Mouse (Mus musculus) left cerebral cortex, postnatal 14 days (tissue): ENCODE results near the gene Acot8. TPM values are rescaled to one million over a fixed set of nuclear protein-coding genes. Genes with fewer than 3 reads are reported as not detected.
A peak's percentile ranks its signal among the peaks of the same experiment; 100 is the strongest.

Experiments used
- DNase-seq, 2 experiments: peaks; one replicate each; pipeline ENCODE4 v3.0.0; 2021 to 2022; ENCODE audit warnings: low spot score in 2 of 2, mixed read lengths in 1 of 2
- intact Hi-C: fragments of 180-260 bp; cut with DNase I; formaldehyde crosslinking; loops from one replicate; pipeline ENCODE4 v1.15.1; 2025
- total RNA-seq, 2 experiments: library from RNA; stranded (reverse); gene quantifications; 2 replicates each; pipeline ENCODE4 v1.2.3; 2021

Acot8 gene
- total RNA-seq, 2 experiments from 2014 or later, result 25.8 to 27.7 TPM

GRCm38 (mm10) chr2:164765841-164766240 is 38.8 kb downstream of the Acot8 start:
- peak; percentile 51 to 81 for DNase-seq
- intact Hi-C loops, result no loop called here

DNA sequence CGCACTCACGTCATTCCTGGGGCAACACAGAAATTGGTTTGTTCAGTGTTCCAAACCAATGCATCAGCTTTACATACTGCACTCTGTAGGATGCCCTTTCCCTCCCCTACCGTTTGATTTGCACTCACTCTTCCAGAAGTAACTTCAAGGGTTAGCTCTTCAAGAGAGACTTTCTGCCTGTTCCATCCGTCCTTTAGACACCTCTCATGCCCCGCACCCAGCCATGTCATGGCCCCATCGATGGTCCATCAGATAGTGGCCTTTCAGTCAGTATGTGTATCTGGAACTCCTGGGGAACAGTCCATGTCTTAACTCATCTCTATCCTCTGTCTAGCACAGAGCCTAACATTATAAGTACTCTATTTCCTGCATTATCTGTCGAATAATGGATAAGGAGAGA is 42.1 kb downstream of the Acot8 start:
- DNase-seq, result no peak
- intact Hi-C loops, result no loop called here

DNA sequence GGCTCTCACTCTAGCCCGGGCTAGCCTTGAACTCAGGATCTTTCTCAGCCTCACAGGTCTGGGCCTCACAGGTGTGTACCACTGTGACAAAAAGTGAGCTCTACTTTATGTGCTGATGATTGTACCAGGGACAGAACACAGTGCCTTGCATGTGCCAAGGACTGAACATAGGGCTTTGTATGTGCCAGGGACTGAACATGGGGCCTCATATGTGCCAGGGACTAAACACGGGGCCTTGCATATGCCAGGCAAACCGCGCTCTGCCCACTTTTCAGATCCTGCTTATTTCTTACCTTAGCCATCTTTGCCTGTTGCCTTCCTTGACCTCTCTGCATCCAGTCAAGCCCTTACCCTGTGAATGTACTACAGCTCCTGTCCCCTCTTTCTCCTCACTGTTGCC is 42.7 kb downstream of the Acot8 start:
- intact Hi-C loops, result no loop called here
- no peak for DNase-seq

DNA sequence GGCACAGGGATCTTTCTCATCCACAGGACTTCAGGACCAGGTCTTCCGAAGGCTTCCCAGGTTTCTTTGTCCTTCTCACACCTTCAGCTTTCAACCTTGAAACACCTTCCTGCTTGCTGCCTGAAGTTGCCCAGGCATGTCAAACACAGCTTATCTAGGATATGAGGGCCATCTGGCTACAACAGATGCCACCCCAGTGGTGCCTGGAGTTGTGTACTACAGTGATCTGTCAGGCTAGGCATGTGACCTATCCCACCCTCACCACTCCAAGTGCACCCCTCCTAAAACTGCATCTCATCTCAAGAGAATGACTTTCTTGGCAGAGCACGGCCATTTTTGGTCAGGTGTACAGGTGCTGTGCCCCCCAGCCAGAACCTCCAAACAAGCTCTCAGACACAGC is 43.2 kb downstream of the Acot8 start:
- DNase-seq, result no peak
- intact Hi-C loops, result no loop called here

DNA sequence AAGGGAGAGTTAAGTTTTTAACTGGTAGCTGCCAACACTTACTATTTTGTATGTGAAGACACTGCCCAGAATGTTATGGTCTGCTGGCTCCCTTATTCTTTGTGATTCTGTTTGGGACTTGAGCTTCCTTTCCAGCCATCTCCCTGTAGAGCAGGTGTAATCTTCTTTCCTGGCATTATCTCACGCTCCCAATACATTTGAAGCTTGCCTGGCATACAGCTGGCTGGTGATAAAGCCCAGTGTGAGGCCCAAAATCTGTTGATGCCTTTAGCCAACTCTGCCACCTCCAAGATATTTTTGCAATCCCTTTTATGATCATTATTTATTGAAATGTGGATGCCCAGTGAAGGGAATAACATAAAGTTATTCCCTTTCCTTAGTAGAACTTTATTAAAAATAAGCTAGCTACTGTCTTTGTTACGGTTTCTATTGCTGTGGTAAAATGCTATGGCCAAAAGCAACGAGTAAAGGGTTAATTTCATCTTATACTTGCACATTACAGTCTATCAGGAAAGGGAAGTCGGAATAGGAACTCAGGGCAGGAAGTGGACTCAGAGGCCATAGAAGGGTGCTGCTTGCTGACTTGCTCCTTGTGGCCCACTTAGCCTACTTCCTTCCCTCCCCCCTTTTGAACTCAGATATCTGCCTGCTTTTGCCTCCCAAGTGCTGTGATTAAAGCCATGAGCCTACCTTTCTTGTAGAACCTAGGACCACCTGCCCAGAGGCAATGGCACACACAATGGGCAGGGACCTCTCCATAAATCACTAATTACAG is 44.4 kb downstream of the Acot8 start:
- DNase-seq, result no peak
- intact Hi-C loops, result no loop called here

GRCm38 (mm10) chr2:164758692-164759091 is 46.0 kb downstream of the Acot8 start:
- intact Hi-C loops, result no loop called here
- no peak for DNase-seq

- intact Hi-C loops, result no loop called here
- no peak for DNase-seq
Observed at GRCm38 (mm10) chr2:164757841-164758240, 46.8 kb downstream of the Acot8 start.

- intact Hi-C loops, result no loop called here
Observed at GRCm38 (mm10) chr2:164754800-164755199, 49.9 kb downstream of the Acot8 start.

DNA sequence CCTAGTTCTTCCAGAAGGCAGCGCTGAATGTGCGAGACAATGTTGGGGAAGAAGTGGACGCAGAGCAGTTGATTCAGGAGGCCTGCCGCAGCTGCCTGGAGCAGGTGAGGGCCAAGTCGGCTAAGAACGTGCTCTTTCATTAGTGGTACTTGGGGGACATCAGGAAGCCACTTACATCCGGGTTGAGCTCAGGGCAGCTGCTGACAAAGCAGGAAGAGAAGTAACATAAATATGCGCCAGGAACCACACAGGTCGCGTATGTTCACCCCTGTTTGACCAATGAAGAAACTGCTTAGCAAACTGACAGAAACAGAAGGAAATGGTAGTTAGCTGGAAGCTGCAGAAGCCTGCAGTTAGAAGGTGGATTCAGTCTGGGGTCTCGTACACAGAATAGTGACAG is 50.6 kb downstream of the Acot8 start:
- no peak for DNase-seq
- intact Hi-C loops, result no loop called here

More at GRCm38 (mm10) chr2:164754800-164755199, 49.9 kb downstream of the Acot8 start:
- DNase-seq, result no peak

DNA sequence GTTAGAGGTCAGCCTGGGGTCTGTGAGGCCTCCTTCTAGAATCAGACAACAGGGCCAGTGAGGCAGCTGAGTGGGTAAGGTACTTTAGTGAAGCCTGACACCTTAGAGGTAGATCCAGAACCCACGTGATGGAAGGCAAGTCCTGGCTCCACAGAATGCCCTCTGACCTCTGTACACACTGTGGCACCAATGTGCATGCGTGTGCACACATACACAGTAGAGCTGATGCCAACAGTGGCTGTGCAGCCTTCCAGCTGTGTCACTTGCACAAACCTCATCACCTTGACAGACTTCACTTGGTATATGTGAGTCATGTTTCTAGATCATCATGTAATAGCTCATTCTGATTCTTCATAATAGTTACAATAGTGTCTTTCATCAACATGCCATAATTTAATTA is 52.2 kb downstream of the Acot8 start:
- DNase-seq, result no peak
- intact Hi-C loops, result no loop called here

DNA sequence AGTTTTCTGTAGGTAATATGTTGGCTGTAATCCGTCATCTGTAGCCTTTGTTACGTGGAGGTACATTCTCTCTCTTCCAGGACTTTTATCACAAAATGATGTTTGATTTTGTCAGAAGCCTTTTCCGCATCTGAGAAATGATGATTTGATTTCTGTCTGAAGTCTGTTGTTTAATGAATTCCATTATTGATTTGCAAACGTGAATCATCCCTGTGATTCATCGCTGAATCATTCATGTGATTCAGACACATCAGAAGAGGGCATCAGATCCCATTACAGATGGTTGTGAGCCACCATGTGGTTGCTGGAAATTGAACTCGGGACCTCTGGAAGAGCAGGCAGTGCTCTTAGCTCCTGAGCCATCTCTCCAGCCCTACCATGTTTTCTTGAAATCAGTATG is 55.7 kb downstream of the Acot8 start:
- no peak for DNase-seq
- intact Hi-C loops, result no loop called here

GRCm38 (mm10) chr2:164748191-164748590 is 56.5 kb downstream of the Acot8 start:
- intact Hi-C loops, result no loop called here
- no peak for DNase-seq

DNA sequence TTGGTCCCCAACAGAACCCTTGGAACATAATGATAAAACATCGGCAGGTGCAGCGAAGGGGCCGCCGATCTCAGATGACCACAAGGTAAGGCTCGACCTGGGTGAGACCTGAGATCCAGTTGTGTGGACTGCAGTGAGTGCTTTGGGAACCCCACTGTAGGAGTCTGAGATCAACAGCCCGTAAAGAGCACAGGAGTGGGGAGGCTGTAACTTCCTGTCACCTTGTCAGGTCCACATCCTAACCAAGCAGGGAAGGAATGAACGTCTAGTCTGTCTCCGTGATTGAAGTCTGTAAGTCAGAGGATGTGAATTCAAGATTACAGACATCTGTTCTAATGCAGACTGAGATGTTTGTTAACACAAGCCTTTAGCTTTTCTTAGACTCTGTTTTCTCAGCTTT is 58.0 kb downstream of the Acot8 start:
- intact Hi-C loops, result no loop called here
- no peak for DNase-seq

DNA sequence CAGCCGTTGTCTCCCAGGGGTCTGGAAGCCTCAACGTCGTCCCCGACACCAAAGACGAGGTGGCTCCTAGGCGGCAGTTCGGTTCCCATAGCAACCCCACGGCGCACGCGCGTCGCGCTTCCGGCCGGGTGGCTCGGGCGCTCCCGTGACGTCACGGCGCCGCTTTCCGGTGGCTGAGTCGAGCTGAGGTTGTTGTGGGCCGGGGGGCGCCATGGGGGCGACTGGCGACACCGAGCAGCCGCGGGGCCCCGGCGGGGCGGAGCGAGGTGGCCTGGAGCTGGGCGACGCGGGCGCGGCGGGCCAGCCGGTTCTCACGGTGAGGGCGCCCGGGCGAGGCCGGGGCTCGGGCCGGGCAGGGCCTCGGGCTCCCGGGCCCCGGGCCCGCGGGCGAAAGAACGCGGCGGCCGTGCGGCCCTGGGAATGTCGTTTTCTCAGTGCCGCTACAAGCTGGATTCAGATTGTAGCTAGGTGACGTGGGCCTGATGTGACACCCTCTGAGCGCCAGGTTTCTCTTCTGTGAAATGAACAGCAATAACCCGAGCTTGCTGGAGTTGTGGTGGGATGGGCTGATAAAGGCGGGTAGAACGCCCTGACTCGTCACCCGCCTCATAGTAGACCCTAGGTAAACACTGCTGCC is 58.7 kb downstream of the Acot8 start, which contains the start of the genes Wfdc3 and Dnttip1:
Gene Wfdc3 (minus strand): TSS at position 89 of the 637 bp plus-strand sequence.
Gene Dnttip1 (plus strand): TSS at position 141 of the 637 bp plus-strand sequence.
- peak; percentile 93 to 96 for DNase-seq
- intact Hi-C loops, result no loop called here

DNA sequence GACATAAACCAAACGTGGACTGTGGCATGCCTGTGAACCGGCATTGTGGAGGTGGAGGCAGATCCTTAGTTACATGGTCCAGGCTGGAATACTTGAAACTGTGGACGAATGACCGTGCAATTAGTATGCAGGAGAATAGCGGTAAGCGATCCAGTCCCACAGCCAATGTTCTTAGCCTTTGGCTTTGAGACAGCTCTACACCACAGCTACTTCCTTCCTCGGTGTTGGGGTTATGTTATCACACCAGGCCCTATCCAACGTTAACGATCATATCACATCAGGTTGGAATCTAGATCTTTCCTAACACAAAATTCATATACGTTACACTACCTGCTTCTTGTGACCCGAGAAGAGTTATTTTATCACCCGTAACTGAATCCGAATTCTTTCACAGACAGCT is 59.7 kb downstream of the Acot8 start:
- no peak for DNase-seq
- intact Hi-C loops, result no loop called here

Other genes with a start within 250 kb of the Acot8 start
- gene Wfdc2, start 242.5 kb downstream of the Acot8 start, total RNA-seq, result 1 to 10 TPM; 1.0 to 1.6 TPM
- gene Spint3, start 231.4 kb downstream of the Acot8 start, total RNA-seq, result not detected
- under 1 TPM; 0.72 to 0.92 TPM for gene Wfdc6a, start 219.4 kb downstream of the Acot8 start, total RNA-seq
- gene Eppin, start 211.3 kb downstream of the Acot8 start, total RNA-seq, result not detected
- not detected for gene Wfdc6b, start 191.4 kb downstream of the Acot8 start, total RNA-seq
- not detected for gene Wfdc8, start 191.3 kb downstream of the Acot8 start, total RNA-seq
- gene Wfdc16, start 166.1 kb downstream of the Acot8 start, total RNA-seq, result not detected
- not detected for gene Wfdc10, start 148.8 kb downstream of the Acot8 start, total RNA-seq
- gene Wfdc9, start 148.3 kb downstream of the Acot8 start, total RNA-seq, result not detected
- not detected for gene Wfdc11, start 130.8 kb downstream of the Acot8 start, total RNA-seq
- not detected for gene Wfdc13, start 119.8 kb downstream of the Acot8 start, total RNA-seq
- not detected for gene Spint4, start 106.4 kb downstream of the Acot8 start, total RNA-seq
- not detected for gene Spint5, start 89.6 kb downstream of the Acot8 start, total RNA-seq
- gene Wfdc3, start 59.0 kb downstream of the Acot8 start, total RNA-seq, result 1 to 10 TPM in 1 of 2 experiments, under 1 TPM in 1; 0.92 to 1.1 TPM
- gene Dnttip1, start 58.9 kb downstream of the Acot8 start, total RNA-seq, result 10 to 100 TPM; 32.8 to 35.6 TPM
- 1 to 10 TPM; 2.0 to 3.0 TPM for gene Ube2c, start 35.0 kb downstream of the Acot8 start, total RNA-seq
- 1 to 10 TPM in 1 of 2 experiments, not detected in 1; 1.1 TPM for gene Tnnc2, start 24.9 kb downstream of the Acot8 start, total RNA-seq
- gene Snx21, start 19.1 kb downstream of the Acot8 start, total RNA-seq, result 10 to 100 TPM; 46.0 to 46.8 TPM
- 1 to 10 TPM; 7.7 to 8.3 TPM for gene Zswim3, start 216 bp upstream of the Acot8 start, total RNA-seq
- 10 to 100 TPM; 21.4 to 22.0 TPM for gene Zswim1, start 17.8 kb upstream of the Acot8 start, total RNA-seq
- gene Spata25, start 23.7 kb upstream of the Acot8 start, total RNA-seq, result not detected
- gene Ctsa, start 28.0 kb upstream of the Acot8 start, total RNA-seq, result 10 to 100 TPM; 88.4 to 91.6 TPM
- gene Neurl2, start 28.6 kb upstream of the Acot8 start, total RNA-seq, result 1 to 10 TPM; 3.6 to 4.5 TPM
- gene Pltp, start 52.8 kb upstream of the Acot8 start, total RNA-seq, result 10 to 100 TPM; 86.5 to 92.3 TPM
- 10 to 100 TPM; 38.7 to 41.4 TPM for gene Pcif1, start 74.4 kb upstream of the Acot8 start, total RNA-seq
- 10 to 100 TPM; 24.1 to 25.4 TPM for gene Zfp335, start 106.9 kb upstream of the Acot8 start, total RNA-seq
- gene Mmp9, start 135.9 kb upstream of the Acot8 start, total RNA-seq, result 1 to 10 TPM; 1.4 to 1.9 TPM
- 100 to 1,000 TPM; 451 to 495 TPM for gene Slc12a5, start 155.9 kb upstream of the Acot8 start, total RNA-seq
- gene Ncoa5, start 230.0 kb upstream of the Acot8 start, total RNA-seq, result 10 to 100 TPM; 53.2 to 54.6 TPM